Mouse (Mus musculus) ovary, adult 18-20 months (tissue): ENCODE measurements around the gene Stard13.

Experiments
- DNase-seq: peaks from one replicate; pipeline ENCODE4 v3.0.0; 2022; ENCODE audit warnings: low spot score, mixed read lengths

Stard13 gene

DNA sequence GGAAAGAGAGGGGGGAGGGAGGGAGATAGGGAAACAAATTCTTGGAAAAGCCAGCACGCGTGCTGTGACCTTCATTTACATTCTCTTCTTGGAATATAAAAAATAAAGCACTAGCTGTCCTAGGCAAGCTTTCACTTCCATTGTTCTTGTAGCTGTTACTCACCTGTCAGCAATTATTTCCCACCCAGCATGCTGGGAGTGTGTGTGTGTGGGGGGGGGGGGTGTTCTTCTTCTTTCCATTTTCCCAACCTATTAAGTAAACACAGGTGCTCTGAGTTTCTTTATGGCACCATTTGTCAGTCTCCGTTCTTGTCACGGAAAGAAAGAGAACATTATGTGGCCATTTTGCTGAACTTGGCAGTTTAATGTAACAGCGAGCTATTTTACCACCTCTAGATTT lies 214.7 kb downstream of the Stard13 start:
- DNase-seq = no peak

DNA sequence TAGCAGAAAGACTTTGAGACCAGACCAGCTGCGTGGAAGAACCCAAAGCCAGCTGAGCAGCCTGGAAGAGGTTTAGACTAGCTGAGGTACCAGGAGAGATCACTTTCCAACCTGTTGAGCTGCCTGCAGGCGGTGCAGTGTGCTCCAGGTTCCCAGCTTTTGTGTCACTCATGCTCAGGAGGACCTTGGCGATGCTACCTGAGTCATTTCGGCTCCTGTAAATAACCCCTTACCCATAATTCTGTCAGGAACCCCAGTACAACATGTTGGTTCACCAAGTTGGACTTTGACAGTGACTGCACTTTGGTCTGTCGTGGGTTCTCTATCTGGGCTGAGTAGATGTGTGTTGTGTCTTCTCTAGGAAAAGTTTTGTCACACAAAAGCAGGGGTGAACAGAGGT lies 215.2 kb downstream of the Stard13 start:
- DNase-seq = no peak

DNA sequence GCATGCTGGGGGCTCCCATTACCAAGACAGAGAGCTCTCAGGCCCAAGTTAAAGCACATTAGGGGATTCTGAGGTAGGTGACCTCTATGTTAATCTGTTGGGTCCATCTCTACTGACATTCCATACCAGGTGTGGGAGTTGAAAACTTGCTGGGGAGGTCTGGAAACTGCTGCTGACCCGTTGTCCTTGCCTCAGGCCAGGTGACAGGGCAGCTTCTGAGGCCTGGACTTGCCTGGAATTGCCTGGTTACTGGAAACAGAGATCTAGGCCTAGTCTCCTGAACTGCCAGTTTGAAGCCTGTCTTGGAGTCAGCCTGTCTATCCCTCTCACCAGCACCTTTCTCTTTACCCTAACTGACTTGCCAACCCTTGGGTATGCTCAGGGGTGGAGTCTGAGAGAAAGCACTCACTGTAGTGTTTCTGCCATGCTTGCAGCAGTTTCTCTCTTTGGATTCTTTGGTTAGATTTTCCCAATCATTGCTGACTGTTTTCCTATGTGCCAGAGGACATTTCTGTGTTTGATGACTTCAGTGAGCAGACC lies 229.3 kb downstream of the Stard13 start:
- DNase-seq = no peak

DNA sequence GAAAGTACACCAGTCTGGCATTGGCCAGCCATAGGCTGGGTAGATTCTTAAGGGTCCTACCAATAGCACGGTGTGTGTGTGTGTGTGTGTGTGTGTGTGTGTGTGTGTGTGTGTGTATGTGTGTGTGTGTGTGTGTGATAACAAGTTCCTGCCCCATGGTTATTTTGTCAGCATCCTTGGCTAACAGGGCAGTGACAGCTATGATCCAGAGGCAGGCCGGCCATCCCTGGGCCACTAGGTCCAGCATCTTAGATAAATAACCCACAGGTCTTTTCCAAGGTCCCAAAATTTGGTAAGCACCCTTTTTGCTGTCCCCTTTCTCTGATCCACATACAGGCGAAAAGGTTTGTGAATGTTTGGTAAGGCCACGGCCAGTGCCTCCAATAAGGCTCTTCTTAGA lies 231.6 kb downstream of the Stard13 start:
- DNase-seq = no peak

DNA sequence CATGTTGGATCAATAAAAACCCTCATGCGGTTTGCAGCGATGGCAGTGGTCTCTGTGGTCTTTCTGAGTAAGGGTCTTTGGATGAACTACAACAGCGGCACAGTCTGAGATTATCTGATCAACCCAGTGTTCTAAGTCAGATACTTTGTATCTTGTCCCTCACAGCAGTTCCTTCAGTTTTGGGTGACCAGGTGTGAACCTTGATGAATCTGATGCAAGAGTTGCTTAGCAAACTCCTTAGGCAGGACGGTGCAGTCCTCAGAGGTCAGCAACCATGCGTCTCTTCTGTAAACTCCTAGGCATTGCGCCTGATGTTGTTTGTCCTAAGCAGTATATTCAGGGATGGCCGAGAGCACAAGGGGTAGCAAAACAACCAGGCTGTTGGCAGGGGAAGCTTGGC lies 232.5 kb downstream of the Stard13 start:
- DNase-seq = no peak

DNA sequence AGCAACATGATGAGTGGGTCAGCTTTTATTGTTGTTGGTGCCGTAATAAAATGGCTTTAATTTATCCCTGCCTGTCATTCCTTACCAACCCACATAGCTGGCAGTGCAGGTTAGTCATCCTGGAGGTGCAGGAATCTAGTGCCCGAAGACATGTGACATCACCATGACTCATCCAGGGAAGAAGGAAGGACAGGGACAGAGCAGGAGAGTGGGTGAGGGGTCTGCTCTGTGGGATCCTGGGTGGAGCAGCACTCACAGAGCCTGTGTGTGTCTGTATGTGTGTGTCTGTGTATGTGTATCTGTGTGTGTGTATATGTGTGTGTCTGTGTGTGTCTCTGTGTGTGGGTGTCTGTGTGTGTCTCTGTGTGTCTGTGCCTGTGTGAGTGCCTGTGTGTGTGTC lies 237.1 kb downstream of the Stard13 start:
- no peak for DNase-seq

DNA sequence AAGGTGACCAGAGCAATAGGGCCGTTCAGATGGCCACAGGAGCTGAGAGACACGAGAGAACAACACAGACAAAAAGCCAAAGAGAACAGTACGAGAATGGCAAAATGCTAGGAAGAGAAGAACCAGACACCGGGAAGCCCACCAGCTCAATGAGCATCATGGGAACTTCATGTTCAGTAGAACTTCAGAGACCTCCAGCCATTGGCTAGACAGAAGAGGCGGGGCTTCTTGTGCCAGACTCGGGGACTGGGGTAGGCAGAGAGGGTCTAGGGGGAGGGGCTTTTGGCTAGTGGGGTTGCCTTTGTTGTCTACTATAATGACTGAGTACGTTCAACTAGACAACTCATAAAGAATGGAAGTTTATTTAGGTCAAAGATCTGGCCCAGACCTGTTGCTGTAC lies 239.5 kb downstream of the Stard13 start:
- no peak for DNase-seq
